Mouse (Mus musculus): ENCODE data around the gene Hdgf.

GRCm38 (mm10) chr3:87951946-87952345, 45.8 kb downstream of the Hdgf start:
- TF ChIP-seq CTCF (IDR thresholded peaks at IDR 0.05; ENCODE audit: control insufficient read depth, insufficient read depth, insufficient read length) (no peak), USF1 (IDR thresholded peaks at IDR 0.05; ENCODE audit: low read depth) (no peak)

Measured in C2C12 (cell line).